ENCODE assay signal across 14 mouse cellular contexts in genomic region chr11:70151072-70151471, GRCm38 (mm10). TPM values are rescaled to one million over a fixed set of nuclear protein-coding genes. Genes with fewer than 3 reads are reported as not detected.
DNase-seq lines count a peak whose midpoint lies in the region; ATAC-seq and TF ChIP-seq lines count a peak whose summit lies in the region.
"Had no signal": no experiment of that assay in that cellular context is flagged by ENCODE, and none has a peak within 500 bp of the region (broad histone marks: within the 10 kb centered on the region; RNA-seq: fewer than 3 reads in every experiment).

No protein-coding gene starts in this region.

- no peak for DNase-seq in heart, adult 2 months
- DNase-seq in heart, postnatal 14 days = no peak
- DNase-seq in 3T3-L1 (ENCODE audit: low read depth, low spot score) = peak; percentile 75
- peak; percentile 53 for DNase-seq in MEL-GATA-1-ER (ENCODE audit: extremely low read depth, low read depth)
- peak; percentile 46 for DNase-seq in kidney, postnatal 0 days (ENCODE audit: low spot score)
- DNase-seq in left cerebral cortex, postnatal 25 days (ENCODE audit: low spot score in 2 of 2) = no peak
- DNase-seq in gastrocnemius, postnatal 14 days = no peak
- DNase-seq in embryo, embryonic 10 days (ENCODE audit: low spot score) = no peak
- DNase-seq: embryo, embryonic 11 days had no signal

- no peaks in the 10 kb centered on the region for H3K36me3 ChIP-seq in heart, adult 2 months (ENCODE audit: control insufficient read depth, insufficient read depth, low read length)
- H3K36me3 ChIP-seq in kidney, postnatal 0 days (ENCODE audit: insufficient read depth, low read length) = no peaks in the 10 kb centered on the region
- H3K36me3 ChIP-seq: forebrain, embryonic 12.5 days; heart, embryonic 12.5 days had no signal

- intact Hi-C loops in heart, adult 2 months (cut with DNase I) = no loop called here
- intact Hi-C loops in heart, postnatal 14 days (cut with DNase I) = no loop called here
- intact Hi-C loops in left cerebral cortex, postnatal 25 days (cut with DNase I) = no loop called here
- intact Hi-C loops in gastrocnemius, postnatal 14 days (cut with DNase I; ENCODE audit: low total_unique reads) = no loop called here

- no peak overlapping the region for H3K4me3 ChIP-seq in heart, adult 2 months
- no peak overlapping the region for H3K4me3 ChIP-seq in kidney, postnatal 0 days (replicated peaks; ENCODE audit: low read depth, low read length)
- H3K4me3 ChIP-seq: forebrain, embryonic 12.5 days; heart, embryonic 12.5 days; megakaryocyte, embryonic 14.5 days had no signal

- no peak overlapping the region for H3K9ac ChIP-seq in heart, adult 2 months (ENCODE audit: low read depth, low read length)
- no peak overlapping the region for H3K9ac ChIP-seq in kidney, postnatal 0 days (ENCODE audit: low read depth, low read length)
- H3K9ac ChIP-seq: forebrain, embryonic 12.5 days; heart, embryonic 12.5 days had no signal

- peak; percentile 20 for TF ChIP-seq CTCF in heart, adult 2 months (IDR thresholded peaks at IDR 0.05)
- peak; percentile 65 for TF ChIP-seq CTCF in kidney, postnatal 0 days (IDR thresholded peaks at IDR 0.05; ENCODE audit: low read depth)

- TF ChIP-seq EP300 in heart, adult 2 months (IDR thresholded peaks at IDR 0.05; ENCODE audit: insufficient read depth, low read depth, low read length) = no peak

- no peak overlapping the region for H3K4me2 ChIP-seq in kidney, postnatal 0 days (ENCODE audit: low read length)
- H3K4me2 ChIP-seq: forebrain, embryonic 12.5 days; heart, embryonic 12.5 days had no signal

- no peaks in the 10 kb centered on the region for H3K9me3 ChIP-seq in kidney, postnatal 0 days (replicated peaks; ENCODE audit: low read length)
- H3K9me3 ChIP-seq: forebrain, embryonic 12.5 days; heart, embryonic 12.5 days; megakaryocyte, embryonic 14.5 days had no signal

- no peaks in the 10 kb centered on the region for H3K4me1 ChIP-seq in heart, adult 2 months (ENCODE audit: control insufficient read depth, insufficient read depth, low read length)
- no peaks in the 10 kb centered on the region for H3K4me1 ChIP-seq in kidney, postnatal 0 days (replicated peaks; ENCODE audit: insufficient read depth, low read length)
- H3K4me1 ChIP-seq: forebrain, embryonic 12.5 days; heart, embryonic 12.5 days; megakaryocyte, embryonic 14.5 days had no signal

- ATAC-seq in kidney, postnatal 0 days (replicated peaks; ENCODE audit: low FRiP score, low read depth) = no peak

- no peak overlapping the region for H3K27ac ChIP-seq in heart, adult 2 months
- no peak overlapping the region for H3K27ac ChIP-seq in kidney, postnatal 0 days
- H3K27ac ChIP-seq: forebrain, embryonic 12.5 days had no signal

- H3K27me3 ChIP-seq in heart, adult 2 months (ENCODE audit: control insufficient read depth, insufficient read depth, low read length) = no peaks in the 10 kb centered on the region
- no peaks in the 10 kb centered on the region for H3K27me3 ChIP-seq in kidney, postnatal 0 days (ENCODE audit: insufficient read depth, low read length)
- H3K27me3 ChIP-seq: forebrain, embryonic 12.5 days; heart, embryonic 12.5 days had no signal

- no peaks in the 10 kb centered on the region for H3K79me2 ChIP-seq in heart, adult 2 months (replicated peaks; ENCODE audit: control insufficient read depth, insufficient read depth, low read length)

- WGBS in heart, adult 2 months = 55% methylated on average over 3 of the region's 3 CpGs
- 60% methylated on average over 3 of the region's 3 CpGs for WGBS in kidney, postnatal 0 days

- TF ChIP-seq POLR2A in heart, adult 2 months (IDR thresholded peaks at IDR 0.05; ENCODE audit: insufficient read depth, low read depth, low read length) = no peak

RNA-seq across cellular contexts. Expression of gene Clec10a, which starts 4.9 kb away (rescaled TPM):
- 1 to 10 TPM; 1.7 to 3.2 TPM for total RNA-seq in heart, adult 2 months (2021)
- polyA plus RNA-seq in heart, adult 2 months (2012; rRNA removed) = 2.8 and 3.8 TPM in 2 replicates
- total RNA-seq in heart, postnatal 14 days (2021) = 1 to 10 TPM; 1.7 to 2.2 TPM
- 0.99 and 1.4 TPM in 2 replicates for polyA plus RNA-seq in kidney, postnatal 0 days (2015; fragmentation: Nextera tagmentation; extraction: Ambion mirVana)
- 1 to 10 TPM; 2.3 to 2.4 TPM for total RNA-seq in left cerebral cortex, postnatal 25 days (2021)
- total RNA-seq in gastrocnemius, postnatal 14 days (2021) = 1 to 10 TPM; 1.8 to 3.1 TPM
- polyA plus RNA-seq: heart, embryonic 12.5 days; limb, embryonic 11.5 days had no signal

RNA-seq across cellular contexts. Expression of gene Mgl2, which starts 20.9 kb away (rescaled TPM):
- total RNA-seq in heart, adult 2 months (2021) = 1 to 10 TPM; 5.6 to 6.7 TPM
- polyA plus RNA-seq in heart, adult 2 months (2012; rRNA removed) = 7.4 and 9.7 TPM in 2 replicates
- total RNA-seq in heart, postnatal 14 days (2021) = 1 to 10 TPM; 2.2 to 2.7 TPM
- polyA plus RNA-seq in kidney, postnatal 0 days (2015; fragmentation: Nextera tagmentation; extraction: Ambion mirVana) = 0.37 and 0.47 TPM in 2 replicates
- total RNA-seq in left cerebral cortex, postnatal 25 days (2021) = under 1 TPM; 0.44 to 0.50 TPM
- total RNA-seq in gastrocnemius, postnatal 14 days (2021) = 1 to 10 TPM; 1.9 to 3.1 TPM
- polyA plus RNA-seq: forebrain, embryonic 12.5 days; heart, embryonic 12.5 days; limb, embryonic 11.5 days; neural tube, embryonic 11.5 days had no signal

RNA-seq across cellular contexts. Expression of gene Asgr2, which starts 58.6 kb away (rescaled TPM):
- total RNA-seq in heart, adult 2 months (2021) = under 1 TPM in 1 of 2 experiments, not detected in 1; 0.16 TPM
- 0.31 and 0.56 TPM in 2 replicates for polyA plus RNA-seq in heart, adult 2 months (2012; rRNA removed)
- total RNA-seq in heart, postnatal 14 days (2021) = under 1 TPM in 1 of 2 experiments, not detected in 1; 0.45 TPM
- 0.14 TPM in 1 of 2 replicates, not detected in the other for polyA plus RNA-seq in kidney, postnatal 0 days (2015; fragmentation: Nextera tagmentation; extraction: Ambion mirVana)
- total RNA-seq in left cerebral cortex, postnatal 25 days (2021) = not detected
- not detected for total RNA-seq in gastrocnemius, postnatal 14 days (2021)
- polyA plus RNA-seq: forebrain, embryonic 12.5 days; heart, embryonic 12.5 days; limb, embryonic 11.5 days had no signal

Comparison
In these comparisons a context has a peak if more than half of its experiments do, and no peak if none do; other contexts are left out.
1. DNase-seq: peak in 3T3-L1 (single experiment), MEL-GATA-1-ER (single experiment) and kidney, postnatal 0 days (single experiment); none in heart, adult 2 months (0 of 2), heart, postnatal 14 days (0 of 2), left cerebral cortex, postnatal 25 days (0 of 2), gastrocnemius, postnatal 14 days (single experiment) and embryo, embryonic 10 days (single experiment).